Mouse (Mus musculus) E14TG2a.4 (cell line): Measurements from ENCODE around the gene H3f3a.

Experiments used
- CTCF ChIP-seq: conservative IDR thresholded peaks from 2 replicates; pipeline ENCODE4 v1.5.1; 2014; ENCODE audit warnings: low read length
- NANOG ChIP-seq: IDR thresholded peaks from 2 replicates; pipeline ENCODE4 v1.6.1; 2014; ENCODE audit warnings: borderline replicate concordance, low read length, mixed read lengths
- POU5F1 ChIP-seq: IDR thresholded peaks from 2 replicates; pipeline ENCODE4 v1.6.1; 2014; ENCODE audit warnings: low read length, borderline replicate concordance

- TF ChIP-seq CTCF = no peak
- TF ChIP-seq NANOG = no peak
- TF ChIP-seq POU5F1 = no peak
Observed at GRCm38 (mm10) chr1:180858763-180859162, 45.0 kb upstream of the H3f3a start.
